Mouse (Mus musculus): Measurements from ENCODE around the gene Prkag1. TPM values are rescaled to one million over a fixed set of nuclear protein-coding genes. Genes with fewer than 3 reads are reported as not detected.

Prkag1 gene
- polyA plus RNA-seq, 1 experiment from 2014 or later: 56.2 TPM

DNA sequence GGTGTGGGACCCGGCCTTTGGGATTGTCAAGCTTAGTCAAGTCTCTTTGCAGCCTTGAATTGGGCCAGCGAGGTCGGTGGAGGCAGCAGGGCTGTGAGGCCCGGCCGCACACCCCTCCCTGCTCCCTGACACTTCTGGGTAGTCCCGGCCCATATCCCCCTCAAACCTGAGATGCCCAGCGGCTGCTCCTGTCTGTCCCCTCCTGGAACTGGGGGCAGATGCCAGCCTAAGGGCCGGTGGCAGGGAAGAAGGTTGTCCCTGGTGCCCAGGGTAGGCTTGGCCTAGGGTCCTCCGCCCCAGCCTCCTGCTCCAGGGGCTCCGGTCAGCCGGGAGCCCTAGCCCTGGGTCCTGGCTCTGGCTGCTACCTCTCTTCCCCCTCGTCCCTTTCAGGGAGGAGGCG lies 2.7 kb upstream of the Prkag1 start:
- 0 out of 2 replicates have a peak overlapping the region, but pooled peaks have one; percentile 13 for H3K9ac ChIP-seq (ENCODE audit: low read length)
- H3K27ac ChIP-seq (replicated peaks): no peak overlapping the region
- no peaks in the 10 kb centered on the region; the same call in 1 of the 2 replicates for H3K4me1 ChIP-seq (replicated peaks; ENCODE audit: control insufficient read depth, insufficient read depth)
- peaks cover 39% of the 10 kb centered on the region for H3K36me3 ChIP-seq (ENCODE audit: control insufficient read depth, insufficient read depth, low read length)
- DNase-seq (ENCODE audit: low spot score): no peak
- no peak for ATAC-seq (ENCODE audit: low FRiP score, low TSS enrichment)
- TF ChIP-seq EP300 (optimal IDR thresholded peaks at IDR 0.05): no peak
- H3K4me3 ChIP-seq (ENCODE audit: low read depth, low read length): no peak overlapping the region
- WGBS: 88% methylated on average over 9 of the region's 13 CpGs
- H3K27me3 ChIP-seq (ENCODE audit: control insufficient read depth, insufficient read depth, low read length): no peaks in the 10 kb centered on the region
- no peaks in the 10 kb centered on the region for H3K9me3 ChIP-seq (ENCODE audit: control insufficient read depth, low read length)
- no peak overlapping the region for H3K4me2 ChIP-seq (replicated peaks; ENCODE audit: low read depth)

DNA sequence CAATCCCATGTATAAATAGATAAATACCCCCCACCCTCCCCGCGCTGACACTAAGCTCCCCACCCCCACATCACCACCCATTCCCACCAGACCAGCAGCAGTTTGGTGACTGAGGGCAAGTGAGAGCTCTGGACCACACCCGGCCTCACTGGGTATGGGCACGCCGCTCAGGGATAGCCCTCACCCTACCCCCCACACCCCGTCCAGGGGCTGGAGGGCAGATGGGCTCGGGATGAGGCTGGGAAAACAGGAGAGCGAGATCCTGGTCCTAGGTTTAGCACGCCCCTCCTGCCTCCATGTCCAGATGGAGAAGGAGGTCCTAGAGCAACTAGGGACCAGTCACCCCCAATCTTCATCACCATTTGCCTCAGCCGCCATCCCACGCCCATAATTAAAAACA lies 2.0 kb upstream of the Prkag1 start:
- H3K9me3 ChIP-seq (ENCODE audit: control insufficient read depth, low read length): no peaks in the 10 kb centered on the region
- no peaks in the 10 kb centered on the region for H3K27me3 ChIP-seq (ENCODE audit: control insufficient read depth, insufficient read depth, low read length)
- DNase-seq (ENCODE audit: low spot score) (no peak), ATAC-seq (ENCODE audit: low FRiP score, low TSS enrichment) (no peak)
- 84% methylated on average over 11 of the region's 11 CpGs for WGBS
- TF ChIP-seq EP300 (optimal IDR thresholded peaks at IDR 0.05) (no peak), CTCF (IDR thresholded peaks at IDR 0.05; ENCODE audit: low read depth) (no peak)
- no peaks in the 10 kb centered on the region; the same call in 1 of the 2 replicates for H3K4me1 ChIP-seq (replicated peaks; ENCODE audit: control insufficient read depth, insufficient read depth)
- H3K4me3 ChIP-seq (ENCODE audit: low read depth, low read length): no peak overlapping the region
- no peak overlapping the region for H3K9ac ChIP-seq (ENCODE audit: low read length)
- no peak overlapping the region for H3K4me2 ChIP-seq (replicated peaks; ENCODE audit: low read depth)
- peaks cover 37% of the 10 kb centered on the region for H3K36me3 ChIP-seq (ENCODE audit: control insufficient read depth, insufficient read depth, low read length)
- no peak overlapping the region for H3K27ac ChIP-seq (replicated peaks)

DNA sequence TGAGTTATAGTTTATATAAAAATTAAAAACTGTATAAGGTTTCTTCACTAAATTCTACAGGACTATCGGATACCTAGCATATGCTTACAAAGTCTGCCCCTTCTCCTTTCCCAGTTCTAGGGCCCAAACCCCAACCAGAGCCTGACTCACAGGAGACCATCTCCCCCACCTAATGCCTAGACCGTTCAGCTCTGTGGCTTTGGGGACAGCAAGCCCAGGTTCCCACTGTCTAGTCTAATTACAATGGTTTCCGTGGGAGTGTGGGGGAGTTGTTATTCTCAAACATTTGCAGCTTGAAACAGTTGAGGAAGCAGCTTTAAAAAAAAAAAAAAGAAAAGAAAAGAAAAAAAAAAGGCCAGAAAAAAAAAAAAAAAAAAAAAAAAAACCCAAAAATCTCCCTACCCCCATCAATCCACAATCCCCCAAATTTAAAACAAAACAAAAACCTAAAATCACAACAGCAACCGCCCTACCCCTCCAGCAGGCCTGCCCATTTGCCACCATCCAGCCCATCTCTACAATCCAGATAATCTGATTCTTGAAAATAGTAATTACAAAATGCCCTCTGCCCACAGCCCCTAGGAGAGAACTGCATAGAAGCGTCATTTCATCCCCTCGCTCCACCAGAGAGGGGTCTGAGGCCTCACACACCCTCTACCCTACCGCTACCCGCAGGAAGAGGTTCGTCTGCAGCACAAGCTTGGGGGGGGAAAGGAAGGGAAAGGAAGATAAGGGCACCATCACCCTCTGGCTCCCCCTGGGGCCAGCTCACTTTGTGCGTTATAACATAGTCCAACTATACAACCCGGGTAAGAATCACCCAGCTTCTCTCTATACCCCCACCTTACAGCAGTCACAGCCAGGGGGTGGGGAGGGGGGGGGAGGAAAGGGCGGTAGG lies 1.1 kb upstream of the Prkag1 start:
- H3K4me3 ChIP-seq (ENCODE audit: low read depth, low read length): no peak overlapping the region
- peak overlapping the region; percentile 95 for H3K27ac ChIP-seq (replicated peaks)
- H3K4me1 ChIP-seq (replicated peaks; ENCODE audit: control insufficient read depth, insufficient read depth): no peaks in the 10 kb centered on the region; the same call in 1 of the 2 replicates
- H3K4me2 ChIP-seq (replicated peaks; ENCODE audit: low read depth): peak overlapping the region; percentile 67; the same call in 1 of the 2 replicates
- DNase-seq (ENCODE audit: low spot score) (no peak), ATAC-seq (ENCODE audit: low FRiP score, low TSS enrichment) (no peak)
- H3K9ac ChIP-seq (ENCODE audit: low read length): no peak overlapping the region
- WGBS: 58% methylated on average over 12 of the region's 12 CpGs
- TF ChIP-seq EP300 (optimal IDR thresholded peaks at IDR 0.05) (no peak), CTCF (IDR thresholded peaks at IDR 0.05; ENCODE audit: low read depth) (peak; percentile 41)
- no peaks in the 10 kb centered on the region for H3K9me3 ChIP-seq (ENCODE audit: control insufficient read depth, low read length)
- no peaks in the 10 kb centered on the region for H3K27me3 ChIP-seq (ENCODE audit: control insufficient read depth, insufficient read depth, low read length)
- peaks cover 37% of the 10 kb centered on the region for H3K36me3 ChIP-seq (ENCODE audit: control insufficient read depth, insufficient read depth, low read length)

DNA sequence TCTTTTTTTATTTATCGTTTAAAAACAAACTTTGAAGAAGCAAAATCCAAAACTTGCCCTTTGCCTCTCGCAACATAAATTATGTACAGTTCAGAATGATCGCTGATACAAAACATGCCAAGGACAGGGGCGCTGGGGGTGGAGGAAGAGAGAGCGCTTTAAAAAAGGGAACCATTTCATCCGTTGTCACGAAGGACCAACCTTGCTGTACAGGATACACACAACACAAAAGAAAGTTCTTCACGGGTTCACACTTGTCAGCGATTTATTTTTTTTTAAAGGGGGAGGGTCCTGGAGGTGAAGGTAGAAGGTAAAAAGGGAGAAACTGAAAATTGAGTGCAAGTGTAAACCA lies 339 bp upstream of the Prkag1 start:
- H3K4me3 ChIP-seq (ENCODE audit: low read depth, low read length): peak overlapping the region; percentile 78
- TF ChIP-seq EP300 (optimal IDR thresholded peaks at IDR 0.05) (no peak), CTCF (IDR thresholded peaks at IDR 0.05; ENCODE audit: low read depth) (no peak)
- WGBS: 8% methylated on average over 9 of the region's 9 CpGs
- peak overlapping the region; percentile 95 for H3K27ac ChIP-seq (replicated peaks)
- no peaks in the 10 kb centered on the region for H3K27me3 ChIP-seq (ENCODE audit: control insufficient read depth, insufficient read depth, low read length)
- peak overlapping the region; percentile 41; the same call in 1 of the 2 replicates for H3K9ac ChIP-seq (ENCODE audit: low read length)
- peaks cover 32% of the 10 kb centered on the region for H3K36me3 ChIP-seq (ENCODE audit: control insufficient read depth, insufficient read depth, low read length)
- DNase-seq (ENCODE audit: low spot score) (no peak), ATAC-seq (ENCODE audit: low FRiP score, low TSS enrichment) (peak; percentile 38)
- H3K4me1 ChIP-seq (replicated peaks; ENCODE audit: control insufficient read depth, insufficient read depth): no peaks in the 10 kb centered on the region; the same call in 1 of the 2 replicates
- peak overlapping the region; percentile 67 for H3K4me2 ChIP-seq (replicated peaks; ENCODE audit: low read depth)
- H3K9me3 ChIP-seq (ENCODE audit: control insufficient read depth, low read length): no peaks in the 10 kb centered on the region

DNA sequence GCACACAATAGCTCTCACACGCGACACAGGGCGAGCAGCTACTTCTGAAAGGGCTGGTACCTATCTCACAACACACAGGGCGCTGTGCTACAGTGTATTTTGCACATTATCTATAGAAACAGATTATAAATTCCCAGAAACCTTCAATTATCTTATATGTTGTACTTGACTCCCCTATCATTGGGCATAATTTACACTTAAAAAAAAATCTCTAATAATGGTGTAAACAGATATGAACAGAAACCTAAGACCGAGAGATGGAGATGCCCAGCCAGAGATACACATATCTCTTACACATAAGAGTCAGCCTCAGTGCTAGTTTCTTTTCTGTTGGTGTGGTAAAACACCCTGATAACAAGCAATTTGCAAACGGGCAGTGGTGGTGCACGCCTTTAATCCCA lies 3.7 kb downstream of the Prkag1 start:
- no peak overlapping the region for H3K27ac ChIP-seq (replicated peaks)
- no peaks in the 10 kb centered on the region for H3K36me3 ChIP-seq (ENCODE audit: control insufficient read depth, insufficient read depth, low read length)
- 89% methylated on average over 7 of the region's 7 CpGs for WGBS
- no peak for DNase-seq (ENCODE audit: low spot score)
- H3K27me3 ChIP-seq (ENCODE audit: control insufficient read depth, insufficient read depth, low read length): no peaks in the 10 kb centered on the region
- H3K4me2 ChIP-seq (replicated peaks; ENCODE audit: low read depth): no peak overlapping the region
- H3K4me3 ChIP-seq (ENCODE audit: low read depth, low read length): no peak overlapping the region
- no peak overlapping the region for H3K9ac ChIP-seq (ENCODE audit: low read length)
- TF ChIP-seq CTCF (IDR thresholded peaks at IDR 0.05; ENCODE audit: low read depth) (no peak), EP300 (optimal IDR thresholded peaks at IDR 0.05) (no peak)
- no peak for ATAC-seq (ENCODE audit: low FRiP score, low TSS enrichment)
- H3K9me3 ChIP-seq (ENCODE audit: control insufficient read depth, low read length): no peaks in the 10 kb centered on the region
- H3K4me1 ChIP-seq (replicated peaks; ENCODE audit: control insufficient read depth, insufficient read depth): no peaks in the 10 kb centered on the region; the same call in 1 of the 2 replicates

DNA sequence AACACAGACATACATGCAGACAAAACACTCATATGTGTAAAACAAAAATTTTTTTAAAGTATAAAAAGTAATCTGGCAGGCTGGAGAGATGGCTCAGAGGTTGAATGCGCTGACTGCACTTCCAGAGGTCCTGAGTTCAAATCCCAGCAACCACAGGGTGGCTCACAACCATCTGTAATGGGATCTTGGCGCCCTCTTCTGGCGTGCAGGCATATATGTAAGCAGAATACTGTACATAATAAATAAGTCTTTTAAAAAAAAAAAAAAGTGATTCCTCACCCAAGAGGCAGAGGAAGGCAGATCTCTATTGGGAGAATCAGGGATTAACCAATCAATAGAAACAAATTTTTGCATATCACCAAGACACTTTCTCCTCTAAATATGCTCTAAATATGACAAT lies 7.9 kb downstream of the Prkag1 start:
- Histone ChIP-seq H3K36me3 (ENCODE audit: control insufficient read depth, insufficient read depth, low read length) (peaks cover 4% of the 10 kb centered on the region), H3K4me1 (replicated peaks; ENCODE audit: control insufficient read depth, insufficient read depth) (no peaks in the 10 kb centered on the region), H3K9ac (ENCODE audit: low read length) (no peak overlapping the region), H3K4me2 (replicated peaks; ENCODE audit: low read depth) (no peak overlapping the region), H3K27me3 (ENCODE audit: control insufficient read depth, insufficient read depth, low read length) (no peaks in the 10 kb centered on the region), H3K4me3 (ENCODE audit: low read depth, low read length) (no peak overlapping the region), H3K27ac (replicated peaks) (no peak overlapping the region), H3K9me3 (ENCODE audit: control insufficient read depth, low read length) (no peaks in the 10 kb centered on the region)
- no peak for TF ChIP-seq EP300 (optimal IDR thresholded peaks at IDR 0.05)
- peak; percentile 48 for TF ChIP-seq CTCF (IDR thresholded peaks at IDR 0.05; ENCODE audit: low read depth)
- ATAC-seq (ENCODE audit: low FRiP score, low TSS enrichment) (no peak), DNase-seq (ENCODE audit: low spot score) (no peak)
- 79% methylated on average over 3 of the region's 3 CpGs for WGBS

Measured in stomach, postnatal 0 days (tissue).